ENCODE assay signal across 8 mouse cellular contexts in genomic region chr12:100772230-100772984, GRCm38 (mm10). TPM values are rescaled to one million over a fixed set of nuclear protein-coding genes. Genes with fewer than 3 reads are reported as not detected.
A peak's percentile ranks its signal among the peaks of the same experiment; 100 is the strongest.
DNase-seq lines count a peak whose midpoint lies in the region; ATAC-seq and TF ChIP-seq lines count a peak whose summit lies in the region.

No protein-coding gene starts in this region.

- peak; percentile 63 for DNase-seq in hindbrain, embryonic 14.5 days (ENCODE audit: low spot score)
- no peak for DNase-seq in hindbrain, embryonic 10.5 days (ENCODE audit: low spot score)
- DNase-seq in CD4-positive, CD25-positive, alpha-beta regulatory T cell, adult 2 months (ENCODE audit: low read depth, low spot score): peak; percentile 59
- peak; percentile 52 for DNase-seq in adrenal gland, postnatal 25 days
- DNase-seq in heart, postnatal 14 days: peak; percentile 55 to 66
- peak; percentile 72 for DNase-seq in left cerebral cortex, postnatal 4 days

- no peak overlapping the region for H3K4me3 ChIP-seq in hindbrain, embryonic 14.5 days (replicated peaks; ENCODE audit: low read length)
- no peak overlapping the region for H3K4me3 ChIP-seq in hindbrain, embryonic 10.5 days
- no peak overlapping the region for H3K4me3 ChIP-seq in small intestine, adult 2 months (ENCODE audit: low read depth, low read length)
- no peak overlapping the region for H3K4me3 ChIP-seq in midbrain, embryonic 15.5 days

- no peak overlapping the region for H3K27ac ChIP-seq in hindbrain, embryonic 14.5 days
- no peak overlapping the region for H3K27ac ChIP-seq in hindbrain, embryonic 10.5 days
- peak overlapping the region; percentile 36; the same call in 1 of the 2 replicates for H3K27ac ChIP-seq in small intestine, adult 2 months (ENCODE audit: insufficient read depth, low read depth, low read length)
- no peak overlapping the region for H3K27ac ChIP-seq in midbrain, embryonic 15.5 days

- no peak overlapping the region for H3K4me2 ChIP-seq in hindbrain, embryonic 14.5 days (replicated peaks)
- H3K4me2 ChIP-seq in midbrain, embryonic 15.5 days: no peak overlapping the region

- TF ChIP-seq POLR2A in small intestine, adult 2 months (IDR thresholded peaks at IDR 0.05; ENCODE audit: low read depth, low read length): no peak

- H3K9ac ChIP-seq in hindbrain, embryonic 14.5 days: no peak overlapping the region
- H3K9ac ChIP-seq in midbrain, embryonic 15.5 days: no peak overlapping the region

- no peaks in the 10 kb centered on the region for H3K36me3 ChIP-seq in hindbrain, embryonic 14.5 days (replicated peaks; ENCODE audit: control insufficient read depth, insufficient read depth)
- no peaks in the 10 kb centered on the region for H3K36me3 ChIP-seq in hindbrain, embryonic 10.5 days
- H3K36me3 ChIP-seq in small intestine, adult 2 months (ENCODE audit: control insufficient read depth, insufficient read depth, low read length): no peaks in the 10 kb centered on the region
- no peaks in the 10 kb centered on the region for H3K36me3 ChIP-seq in midbrain, embryonic 15.5 days (replicated peaks)

- 36% methylated on average over 7 of the region's 7 CpGs for WGBS in hindbrain, embryonic 14.5 days
- WGBS in hindbrain, embryonic 10.5 days: 55% methylated on average over 7 of the region's 7 CpGs
- 5% methylated on average over 7 of the region's 7 CpGs for WGBS in small intestine, adult 2 months
- WGBS in midbrain, embryonic 15.5 days: 41% methylated on average over 7 of the region's 7 CpGs

- ATAC-seq in hindbrain, embryonic 14.5 days (ENCODE audit: low FRiP score): 0 out of 2 replicates have a peak, but pooled peaks have one; percentile 21
- ATAC-seq in midbrain, embryonic 15.5 days (replicated peaks): no peak

- peak; percentile 70; the same call in 1 of the 2 replicates for TF ChIP-seq CTCF in small intestine, adult 2 months (IDR thresholded peaks at IDR 0.05; ENCODE audit: extremely low read depth, insufficient read length, insufficient replicate concordance, low read depth, low read length)

- no peaks in the 10 kb centered on the region for H3K9me3 ChIP-seq in hindbrain, embryonic 14.5 days (ENCODE audit: control insufficient read depth, low read length)
- H3K9me3 ChIP-seq in hindbrain, embryonic 10.5 days: no peaks in the 10 kb centered on the region
- H3K9me3 ChIP-seq in midbrain, embryonic 15.5 days: no peaks in the 10 kb centered on the region

- H3K4me1 ChIP-seq in hindbrain, embryonic 14.5 days (replicated peaks; ENCODE audit: control insufficient read depth, insufficient read depth, low read length): no peaks in the 10 kb centered on the region
- H3K4me1 ChIP-seq in hindbrain, embryonic 10.5 days (replicated peaks): no peaks in the 10 kb centered on the region; the same call in 1 of the 2 replicates
- H3K4me1 ChIP-seq in small intestine, adult 2 months (ENCODE audit: control insufficient read depth, insufficient read depth, insufficient read length, low read length): peaks cover 20% of the 10 kb centered on the region
- H3K4me1 ChIP-seq in midbrain, embryonic 15.5 days: peaks cover 3% of the 10 kb centered on the region; the same call in 1 of the 2 replicates

- no peaks in the 10 kb centered on the region for H3K27me3 ChIP-seq in hindbrain, embryonic 14.5 days (ENCODE audit: control insufficient read depth, insufficient read depth, low read length)
- no peaks in the 10 kb centered on the region for H3K27me3 ChIP-seq in hindbrain, embryonic 10.5 days (ENCODE audit: insufficient read depth, poor library complexity, severe bottlenecking)
- no peaks in the 10 kb centered on the region for H3K27me3 ChIP-seq in small intestine, adult 2 months (ENCODE audit: control insufficient read depth, insufficient read depth, low read length)
- H3K27me3 ChIP-seq in midbrain, embryonic 15.5 days (replicated peaks): no peaks in the 10 kb centered on the region

- intact Hi-C loops in heart, postnatal 14 days (cut with DNase I): no loop called here
- intact Hi-C loops in left cerebral cortex, postnatal 4 days (cut with DNase I): no loop called here

RNA-seq across cellular contexts. Expression of gene Dglucy, which starts 6.5 kb away (rescaled TPM):
- 3.2 and 3.6 TPM in 2 replicates for polyA plus RNA-seq in hindbrain, embryonic 14.5 days (2014; fragmentation: Nextera tagmentation; extraction: Ambion mirVana)
- polyA plus RNA-seq in hindbrain, embryonic 10.5 days (2016; fragmentation: Nextera tagmentation; extraction: Ambion mirVana): 0.27 and 0.44 TPM in 2 replicates
- 12.6 and 17.2 TPM in 2 replicates for total RNA-seq in adrenal gland, postnatal 25 days (2021)
- 10 to 100 TPM; 32.7 to 44.1 TPM for total RNA-seq in heart, postnatal 14 days (2021)
- total RNA-seq in left cerebral cortex, postnatal 4 days (2021): 1 to 10 TPM; 5.0 to 5.3 TPM
- polyA plus RNA-seq in small intestine, adult 2 months (2012; rRNA removed): 14.6 and 21.8 TPM in 2 replicates
- 2.9 TPM in 2 replicates for polyA plus RNA-seq in midbrain, embryonic 15.5 days (2015; fragmentation: Nextera tagmentation; extraction: Ambion mirVana)

RNA-seq across cellular contexts. Expression of gene Rps6ka5, which starts 45.6 kb away (rescaled TPM):
- 6.3 and 7.2 TPM in 2 replicates for polyA plus RNA-seq in hindbrain, embryonic 14.5 days (2014; fragmentation: Nextera tagmentation; extraction: Ambion mirVana)
- polyA plus RNA-seq in hindbrain, embryonic 10.5 days (2016; fragmentation: Nextera tagmentation; extraction: Ambion mirVana): 2.6 and 2.8 TPM in 2 replicates
- 7.8 and 11.5 TPM in 2 replicates for total RNA-seq in adrenal gland, postnatal 25 days (2021)
- 10 to 100 TPM; 13.4 to 17.9 TPM for total RNA-seq in heart, postnatal 14 days (2021)
- total RNA-seq in left cerebral cortex, postnatal 4 days (2021): 10 to 100 TPM; 29.9 to 32.4 TPM
- 0.62 TPM in 2 replicates for polyA plus RNA-seq in small intestine, adult 2 months (2012; rRNA removed)
- polyA plus RNA-seq in midbrain, embryonic 15.5 days (2015; fragmentation: Nextera tagmentation; extraction: Ambion mirVana): 7.2 and 7.8 TPM in 2 replicates
